Mouse (Mus musculus): ENCODE results near the gene Cpa1.

DNA sequence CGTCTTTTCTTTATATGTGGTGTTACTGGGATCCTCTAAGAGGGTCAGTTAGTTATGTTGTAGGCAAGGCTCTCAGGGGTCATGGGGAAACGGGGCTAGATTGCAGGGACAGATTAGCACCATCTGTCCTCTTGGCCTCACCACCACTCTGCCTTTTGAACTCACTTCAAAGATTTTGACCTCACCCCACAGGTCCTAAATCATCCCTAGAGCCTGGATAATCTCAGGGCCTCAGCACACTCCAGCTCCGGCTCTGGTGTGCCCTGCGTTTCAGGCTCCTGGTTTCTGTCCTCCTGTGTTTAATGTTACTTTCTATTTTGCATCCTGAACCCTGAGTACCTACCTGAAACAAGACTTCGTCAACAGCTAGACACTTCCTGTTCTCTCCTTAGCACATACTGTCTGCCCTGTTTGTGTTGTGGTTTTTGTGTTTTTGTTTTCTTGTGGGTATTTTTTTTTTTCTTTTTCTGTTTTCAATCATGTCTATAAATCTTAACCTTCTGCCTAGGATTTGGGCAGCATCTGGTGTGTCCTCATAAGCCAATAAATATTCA, 47.1 kb upstream of the Cpa1 start:
- TF ChIP-seq CTCF (IDR thresholded peaks at IDR 0.05; ENCODE audit: low read depth), result no peak
- no peak for TF ChIP-seq EP300 (optimal IDR thresholded peaks at IDR 0.05)
